Mouse (Mus musculus): ENCODE measurements around the gene Ubap1.

GRCm38 (mm10) chr4:41390122-41390521, 41.3 kb downstream of the Ubap1 start:
- TF ChIP-seq CTCF (IDR thresholded peaks at IDR 0.05; ENCODE audit: low read depth) (peak; percentile 89), EP300 (IDR thresholded peaks at IDR 0.05; ENCODE audit: low read depth) (no peak)

All from heart, postnatal 0 days (tissue).